Mouse (Mus musculus) forebrain, postnatal 0 days (tissue): Measurements from ENCODE around the gene Gm38394. TPM values are rescaled to one million over a fixed set of nuclear protein-coding genes. Genes with fewer than 3 reads are reported as not detected.
"Not testable (repeated sequence)": the region's sequence is repeated elsewhere in the genome, so short reads cannot be mapped to it uniquely, and the experiment has no call there.

Experiments used
- ATAC-seq: fragments of 200-750 bp; cut with Nextera tagmentation; 2 replicates; pipeline ENCODE4 v1.8.0; 2017; ENCODE audit warnings: mild to moderate bottlenecking, moderate library complexity
- DNase-seq: peaks from one replicate; pipeline ENCODE4 v3.0.0-alpha.2; 2015
- H3K27ac ChIP-seq: fragments of 300-500 bp; sonication (generic); 2 replicates; pipeline ENCODE4 v1.5.1; 2014; ENCODE audit warnings: low read depth, mild to moderate bottlenecking, antibody characterized with exemption, low read length, moderate library complexity, mixed read lengths
- H3K27me3 ChIP-seq: fragments of 300-500 bp; sonication (generic); 2 replicates; pipeline ENCODE4 v1.6.1; 2014; ENCODE audit warnings: mild to moderate bottlenecking, low read length, mixed read lengths; ENCODE audit not compliant: insufficient read depth
- H3K36me3 ChIP-seq: fragments of 300-500 bp; sonication (generic); 2 replicates; pipeline ENCODE4 v1.6.1; 2014; ENCODE audit warnings: mild to moderate bottlenecking, moderate library complexity; ENCODE audit not compliant: insufficient read depth
- H3K4me1 ChIP-seq: fragments of 300-500 bp; sonication (generic); 2 replicates; pipeline ENCODE4 v1.6.1; 2014; ENCODE audit warnings: antibody characterized with exemption; ENCODE audit not compliant: insufficient read depth
- H3K4me2 ChIP-seq: fragments of 300-500 bp; sonication (generic); 2 replicates; pipeline ENCODE4 v1.6.1; 2014; ENCODE audit warnings: low read depth, mild to moderate bottlenecking, moderate library complexity
- H3K4me3 ChIP-seq: fragments of 300-500 bp; sonication (generic); 2 replicates; pipeline ENCODE4 v1.5.1; 2014; ENCODE audit warnings: low read depth, low read length, mixed read lengths
- H3K9ac ChIP-seq: fragments of 300-500 bp; sonication (generic); 2 replicates; pipeline ENCODE4 v1.6.1; 2014; ENCODE audit warnings: mild to moderate bottlenecking
- H3K9me3 ChIP-seq: fragments of 300-500 bp; sonication (generic); 2 replicates; pipeline ENCODE4 v1.6.1; 2016; ENCODE audit warnings: low read length
- CTCF ChIP-seq: sonication (generic); IDR thresholded peaks from 2 replicates; pipeline ENCODE4 v1.5.1; 2016; ENCODE audit warnings: antibody characterized with exemption, control low read depth, low read depth
- WGBS: fragments of 180-500 bp; shearing (Covaris S2); extraction: QIAGEN DNeasy Blood & Tissue Kit; methylation state at CpG from one replicate; pipeline ENCODE4 v1.1.7; 2014; 5-methylcytosine and 5-hydroxymethylcytosine counted together
- polyA plus RNA-seq: library from polyadenylated mRNA; unstranded; fragments of >200 nt; fragmentation: Nextera tagmentation; extraction: Ambion mirVana; gene quantifications from 2 replicates; pipeline ENCODE4 v1.2.1, GENCODE M21; 2015
- total RNA-seq: library from RNA; depleted of rRNA; stranded (reverse); fragments of >200 nt; gene quantifications from 2 replicates; pipeline ENCODE4 v1.2.3, GENCODE M21; 2014

The Gm38394 gene
- total and polyA plus RNA-seq, 2 experiments from 2014 or later = 1.4 to 10.0 TPM

DNA sequence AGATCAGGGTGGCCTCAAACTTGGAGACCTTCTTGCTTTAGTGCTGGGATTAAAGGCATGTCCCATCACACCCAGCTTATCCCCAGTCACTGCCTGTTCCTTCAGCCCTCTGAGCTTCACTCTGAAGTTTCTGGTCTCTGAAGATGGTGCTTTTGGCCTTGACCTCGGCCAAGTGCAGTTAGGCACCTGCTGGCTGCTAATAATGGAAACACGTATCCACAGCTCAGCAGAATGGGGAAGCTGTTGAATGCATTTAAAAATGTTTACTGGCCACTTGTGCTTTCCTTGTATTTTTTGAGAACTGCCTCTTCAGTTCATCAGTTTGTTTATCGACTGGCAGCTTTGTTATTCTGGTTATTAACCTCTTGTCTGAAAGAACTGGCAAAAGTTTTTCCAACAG lies 10.7 kb upstream of the Gm38394 start:
- no peak overlapping the region for H3K9ac ChIP-seq
- no peaks in the 10 kb centered on the region for H3K4me1 ChIP-seq
- no peak overlapping the region for H3K4me2 ChIP-seq
- no peaks in the 10 kb centered on the region for H3K36me3 ChIP-seq
- no peaks in the 10 kb centered on the region for H3K27me3 ChIP-seq
- H3K4me3 ChIP-seq = no peak overlapping the region
- H3K9me3 ChIP-seq = no peaks in the 10 kb centered on the region
- DNase-seq (no peak), ATAC-seq (no peak)
- WGBS = 71% methylated on average over 3 of the region's 3 CpGs
- no peak overlapping the region for H3K27ac ChIP-seq
- TF ChIP-seq CTCF = no peak

DNA sequence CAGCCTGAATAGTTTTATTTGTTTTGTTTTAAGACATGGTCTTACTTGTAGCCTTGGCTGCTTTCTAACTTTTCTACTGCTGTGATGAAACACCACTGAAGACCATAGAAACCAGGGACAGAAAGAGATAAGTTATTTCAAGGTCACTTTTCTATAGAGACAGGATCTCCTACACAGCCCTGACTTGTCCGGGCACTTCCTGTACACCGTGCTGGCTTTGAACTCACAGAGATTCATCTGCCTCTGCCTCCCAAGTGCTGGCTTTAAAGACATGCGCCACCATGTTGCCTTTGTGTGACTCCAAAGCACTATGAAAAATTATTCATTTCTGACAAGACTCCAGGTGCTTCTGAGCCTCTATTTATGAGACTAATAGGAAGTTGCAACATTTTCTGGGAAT lies 10.1 kb upstream of the Gm38394 start:
- Histone ChIP-seq H3K9ac (no peak overlapping the region), H3K27ac (no peak overlapping the region), H3K4me2 (no peak overlapping the region), H3K9me3 (no peaks in the 10 kb centered on the region), H3K36me3 (no peaks in the 10 kb centered on the region), H3K4me3 (no peak overlapping the region), H3K4me1 (no peaks in the 10 kb centered on the region), H3K27me3 (no peaks in the 10 kb centered on the region)
- no peak for TF ChIP-seq CTCF
- no peak for ATAC-seq
- DNase-seq = no peak
- 96% methylated on average over 3 of the region's 3 CpGs for WGBS

DNA sequence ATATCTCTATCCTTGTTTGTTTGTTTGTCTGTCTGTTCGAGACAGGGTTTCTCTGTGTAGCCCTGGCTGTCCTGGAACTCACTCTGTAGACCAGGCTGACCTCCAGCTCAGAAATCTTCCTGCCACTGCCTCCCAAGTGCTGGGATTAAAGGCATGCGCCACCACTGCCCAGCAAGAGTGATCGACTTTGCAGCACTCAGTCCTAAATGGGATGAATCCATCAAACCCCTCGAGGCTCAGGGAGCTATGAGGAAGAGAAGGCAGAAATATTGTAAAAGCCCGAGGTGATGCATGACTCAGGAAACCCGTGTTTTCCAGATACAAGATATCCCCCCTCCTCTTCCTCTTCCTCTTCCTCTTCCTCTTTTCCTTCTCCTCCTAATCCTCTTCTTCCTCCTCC lies 9.7 kb upstream of the Gm38394 start:
- no peak for DNase-seq
- H3K9me3 ChIP-seq = no peaks in the 10 kb centered on the region
- no peak overlapping the region for H3K9ac ChIP-seq
- H3K4me2 ChIP-seq = no peak overlapping the region
- no peaks in the 10 kb centered on the region for H3K27me3 ChIP-seq
- H3K36me3 ChIP-seq = no peaks in the 10 kb centered on the region
- H3K4me3 ChIP-seq = no peak overlapping the region
- no peak overlapping the region for H3K27ac ChIP-seq
- H3K4me1 ChIP-seq = no peaks in the 10 kb centered on the region
- TF ChIP-seq CTCF = no peak
- ATAC-seq = no peak
- WGBS = 83% methylated on average over 6 of the region's 6 CpGs

DNA sequence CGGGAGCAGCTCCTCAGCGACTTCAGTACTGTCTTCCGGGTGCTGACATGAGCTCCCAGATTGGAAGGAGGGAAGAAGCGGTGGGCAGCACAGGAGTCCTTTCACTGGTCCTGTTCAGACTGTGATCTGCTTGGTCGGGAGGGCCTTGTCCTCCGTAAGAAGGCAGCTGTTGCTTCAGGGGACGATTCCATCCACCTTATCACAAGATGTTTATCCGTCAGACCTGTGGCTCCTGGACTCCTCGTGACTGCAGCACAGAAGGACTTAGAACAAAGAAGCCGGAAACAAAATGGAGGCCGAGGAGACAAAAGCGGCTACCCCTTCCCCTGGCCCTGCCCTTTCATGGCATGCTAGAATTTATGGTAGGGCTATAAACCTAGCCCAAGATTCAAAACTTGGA lies 9.1 kb upstream of the Gm38394 start:
- H3K27me3 ChIP-seq = no peaks in the 10 kb centered on the region
- H3K4me3 ChIP-seq = no peak overlapping the region
- no peak for DNase-seq
- H3K4me1 ChIP-seq = no peaks in the 10 kb centered on the region
- no peak overlapping the region for H3K27ac ChIP-seq
- H3K9me3 ChIP-seq = no peaks in the 10 kb centered on the region
- H3K4me2 ChIP-seq = no peak overlapping the region
- no peak overlapping the region for H3K9ac ChIP-seq
- H3K36me3 ChIP-seq = no peaks in the 10 kb centered on the region
- 89% methylated on average over 12 of the region's 12 CpGs for WGBS
- no peak for TF ChIP-seq CTCF
- no peak for ATAC-seq

DNA sequence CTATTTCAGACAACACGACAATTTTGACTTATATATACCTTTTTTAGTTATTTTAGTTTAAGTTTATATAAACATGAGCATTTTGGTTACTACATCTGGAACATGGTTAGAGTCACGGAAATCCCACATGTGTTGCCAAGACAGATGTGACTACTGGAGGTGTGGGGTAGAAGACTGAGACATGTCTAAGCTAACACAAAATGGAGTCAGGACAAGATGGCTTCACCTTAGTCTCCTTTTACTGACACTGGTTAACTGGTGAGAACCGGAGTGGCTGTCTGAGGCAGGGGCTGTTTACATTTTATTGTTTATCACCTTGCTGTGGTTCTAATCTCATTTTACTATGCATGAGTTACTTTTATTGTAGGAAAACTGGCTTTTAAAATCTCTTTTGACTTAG lies 7.5 kb upstream of the Gm38394 start:
- Histone ChIP-seq H3K4me3 (no peak overlapping the region), H3K4me2 (no peak overlapping the region), H3K9ac (no peak overlapping the region), H3K9me3 (no peaks in the 10 kb centered on the region), H3K36me3 (no peaks in the 10 kb centered on the region), H3K27ac (no peak overlapping the region), H3K27me3 (no peaks in the 10 kb centered on the region), H3K4me1 (no peaks in the 10 kb centered on the region)
- TF ChIP-seq CTCF = no peak
- DNase-seq (no peak), ATAC-seq (no peak)
- WGBS = 88% methylated on average over 3 of the region's 3 CpGs

DNA sequence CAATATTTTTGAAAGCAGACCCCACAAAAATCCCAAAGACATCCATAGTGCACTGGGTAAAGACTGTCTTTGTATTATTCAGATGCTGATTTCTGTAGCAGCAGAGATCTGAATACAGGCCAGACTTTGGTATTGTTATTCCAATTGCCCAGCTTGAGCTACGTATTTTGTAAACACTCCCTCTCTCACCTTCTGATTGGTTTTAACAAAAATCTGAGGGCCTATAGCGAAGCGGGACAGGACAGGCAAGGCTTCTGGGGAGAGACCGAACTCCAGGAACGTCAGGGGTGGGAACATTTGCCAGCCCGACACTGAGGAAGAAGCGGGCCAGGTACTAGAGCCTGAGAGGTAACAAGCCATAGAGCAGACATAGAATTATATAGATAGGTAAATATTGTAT lies 6.6 kb upstream of the Gm38394 start:
- no peak for ATAC-seq
- Histone ChIP-seq H3K9ac (no peak overlapping the region), H3K27ac (no peak overlapping the region), H3K4me2 (no peak overlapping the region), H3K9me3 (no peaks in the 10 kb centered on the region), H3K4me3 (no peak overlapping the region), H3K36me3 (no peaks in the 10 kb centered on the region), H3K27me3 (no peaks in the 10 kb centered on the region), H3K4me1 (no peaks in the 10 kb centered on the region)
- TF ChIP-seq CTCF = no peak
- DNase-seq = no peak
- 17% methylated on average over 7 of the region's 7 CpGs for whole genome bisulfite sequencing

DNA sequence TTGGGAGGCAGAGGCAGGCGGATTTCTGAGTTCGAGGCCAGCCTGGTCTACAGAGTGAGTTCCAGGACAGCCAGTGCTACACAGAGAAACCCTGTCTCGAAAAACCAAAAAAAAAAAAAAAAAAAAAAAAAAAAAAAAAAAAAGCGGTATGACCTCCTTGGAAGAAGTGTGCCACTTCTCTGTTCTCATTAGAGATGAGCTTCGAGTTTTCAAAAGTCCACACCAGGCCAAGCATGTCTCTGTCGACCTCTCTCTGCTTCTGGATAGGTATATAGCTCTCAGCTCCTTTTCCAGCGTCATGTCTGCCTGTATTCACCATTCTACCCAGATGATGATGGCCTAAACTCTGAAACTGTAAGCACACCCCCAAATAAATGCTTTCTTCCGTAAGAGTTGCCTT lies 4.6 kb upstream of the Gm38394 start:
- not testable (repeated sequence) for H3K27ac ChIP-seq, H3K4me2 ChIP-seq, H3K27me3 ChIP-seq, H3K36me3 ChIP-seq, ATAC-seq, H3K4me1 ChIP-seq, H3K9ac ChIP-seq, H3K9me3 ChIP-seq, DNase-seq, H3K4me3 ChIP-seq
- 84% methylated on average over 8 of the region's 8 CpGs for WGBS

DNA sequence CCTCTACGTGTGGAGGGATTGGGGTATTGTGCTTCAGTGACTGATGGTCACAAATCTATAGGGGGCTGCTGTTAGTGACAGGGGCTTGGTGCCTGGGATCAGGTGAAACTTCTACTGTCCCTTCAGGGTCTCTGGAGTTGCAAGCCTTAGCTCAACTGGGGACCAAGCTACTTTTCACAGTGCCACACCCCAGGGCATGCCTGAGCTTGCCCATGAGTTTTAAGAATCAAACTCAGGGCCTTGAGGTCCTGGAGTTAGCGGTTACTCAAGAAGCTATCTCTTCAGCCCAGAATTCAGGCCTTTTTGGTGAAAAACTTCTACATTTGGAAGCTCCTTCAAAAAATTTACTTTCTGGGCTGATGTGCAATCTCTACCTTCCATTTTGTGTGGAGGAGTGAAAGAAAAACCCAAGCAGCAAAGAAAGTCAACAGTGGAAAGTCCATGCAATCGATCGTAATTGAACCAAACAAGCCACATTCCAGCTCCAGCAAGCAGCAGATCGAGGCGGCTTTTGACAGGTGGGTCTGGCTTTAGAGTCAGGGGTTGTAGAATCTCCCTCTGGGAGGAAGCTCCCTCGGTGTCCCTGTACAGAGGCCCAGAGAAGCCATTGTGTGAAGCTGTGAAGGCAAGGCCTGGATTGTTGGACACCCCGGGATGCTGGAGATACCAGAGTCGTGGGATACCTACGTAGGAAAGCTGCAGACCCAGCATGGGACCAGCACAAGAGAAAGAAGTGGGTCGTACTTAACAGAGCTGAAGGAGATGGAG lies 3.3 kb upstream of the Gm38394 start:
- no peak overlapping the region for H3K4me2 ChIP-seq
- no peak overlapping the region for H3K9ac ChIP-seq
- peaks cover 9% of the 10 kb centered on the region for H3K4me1 ChIP-seq
- no peak for TF ChIP-seq CTCF
- DNase-seq (no peak), ATAC-seq (no peak)
- H3K4me3 ChIP-seq = no peak overlapping the region
- WGBS = 62% methylated on average over 11 of the region's 11 CpGs
- H3K36me3 ChIP-seq = no peaks in the 10 kb centered on the region
- H3K27ac ChIP-seq = no peak overlapping the region
- H3K27me3 ChIP-seq = no peaks in the 10 kb centered on the region
- no peaks in the 10 kb centered on the region for H3K9me3 ChIP-seq
